Mouse (Mus musculus) stomach, postnatal 0 days (tissue): Measurements from ENCODE around the gene Rmi2. TPM values are rescaled to one million over a fixed set of nuclear protein-coding genes. Genes with fewer than 3 reads are reported as not detected.

Source experiments
- ATAC-seq: fragments of 200-750 bp; cut with Nextera tagmentation; 2 replicates; pipeline ENCODE4 v1.8.0; 2017; ENCODE audit not compliant: low FRiP score, low TSS enrichment
- DNase-seq: peaks from one replicate; pipeline ENCODE4 v3.0.0-alpha.2; 2016; ENCODE audit warnings: low spot score
- H3K27ac ChIP-seq: fragments of 300-500 bp; sonication (generic); replicated peaks from 2 replicates; pipeline ENCODE4 v1.5.1; 2014; ENCODE audit warnings: mild to moderate bottlenecking, control low read depth
- H3K27me3 ChIP-seq: fragments of 300-500 bp; sonication (generic); 2 replicates; pipeline ENCODE4 v1.6.1; 2014; ENCODE audit warnings: low read length; ENCODE audit not compliant: control insufficient read depth, insufficient read depth
- H3K36me3 ChIP-seq: fragments of 300-500 bp; sonication (generic); 2 replicates; pipeline ENCODE4 v1.6.1; 2014; ENCODE audit warnings: low read length, mixed read lengths; ENCODE audit not compliant: control insufficient read depth, insufficient read depth
- H3K4me1 ChIP-seq: fragments of 300-500 bp; sonication (generic); replicated peaks from 2 replicates; pipeline ENCODE4 v1.6.1; 2014; ENCODE audit warnings: antibody characterized with exemption; ENCODE audit not compliant: control insufficient read depth, insufficient read depth
- H3K4me2 ChIP-seq: fragments of 300-500 bp; sonication (generic); replicated peaks from 2 replicates; pipeline ENCODE4 v1.6.1; 2014; ENCODE audit warnings: low read depth, mild to moderate bottlenecking, control low read depth, moderate library complexity
- H3K4me3 ChIP-seq: fragments of 300-500 bp; sonication (generic); 2 replicates; pipeline ENCODE4 v1.5.1; 2014; ENCODE audit warnings: low read depth, low read length, control low read depth
- H3K9ac ChIP-seq: fragments of 300-500 bp; sonication (generic); 2 replicates; pipeline ENCODE4 v1.6.1; 2014; ENCODE audit warnings: mild to moderate bottlenecking, low read length, control low read depth, mixed read lengths
- H3K9me3 ChIP-seq: fragments of 300-500 bp; sonication (generic); 2 replicates; pipeline ENCODE4 v1.6.1; 2016; ENCODE audit warnings: low read length; ENCODE audit not compliant: control insufficient read depth
- CTCF ChIP-seq: IDR thresholded peaks from 2 replicates; pipeline ENCODE4 v1.5.1; 2016; ENCODE audit warnings: antibody characterized with exemption, low read depth, mild to moderate bottlenecking, moderate library complexity
- EP300 ChIP-seq: optimal IDR thresholded peaks from 2 replicates; pipeline ENCODE3; 2016; ENCODE audit warnings: antibody characterized with exemption
- WGBS: fragments of 180-500 bp; shearing (Covaris S2); extraction: QIAGEN DNeasy Blood & Tissue Kit; methylation state at CpG from one replicate; pipeline ENCODE4 v1.1.7; 2014; 5-methylcytosine and 5-hydroxymethylcytosine counted together
- polyA plus RNA-seq: library from polyadenylated mRNA; unstranded; fragments of >200 nt; fragmentation: Nextera tagmentation; extraction: Ambion mirVana; gene quantifications from 2 replicates; pipeline ENCODE4 v1.2.1, GENCODE M21; 2015

The Rmi2 gene
- polyA plus RNA-seq, 1 experiment from 2014 or later: 0.76 TPM

GRCm38 (mm10) chr16:10936700-10937319, 102.0 kb downstream of the Rmi2 start:
- WGBS: 81% methylated on average over 5 of the region's 5 CpGs
- no peak overlapping the region for H3K4me2 ChIP-seq
- H3K9ac ChIP-seq: no peak overlapping the region

GRCm38 (mm10) chr16:10937497-10937896, 102.6 kb downstream of the Rmi2 start:
- Histone ChIP-seq H3K27me3 (no peaks in the 10 kb centered on the region), H3K9ac (no peak overlapping the region), H3K4me2 (no peak overlapping the region), H3K4me3 (no peak overlapping the region), H3K4me1 (no peaks in the 10 kb centered on the region), H3K36me3 (no peaks in the 10 kb centered on the region), H3K27ac (no peak overlapping the region), H3K9me3 (no peaks in the 10 kb centered on the region)
- DNase-seq (no peak), ATAC-seq (no peak)
- WGBS: 71% methylated on average over 11 of the region's 11 CpGs
- no peak for TF ChIP-seq EP300

More at GRCm38 (mm10) chr16:10936700-10937319, 102.0 kb downstream of the Rmi2 start:
- H3K27ac ChIP-seq: no peak overlapping the region
- H3K9me3 ChIP-seq: no peaks in the 10 kb centered on the region
- no peaks in the 10 kb centered on the region for H3K27me3 ChIP-seq
- no peak for ATAC-seq
- no peak overlapping the region for H3K4me3 ChIP-seq
- no peaks in the 10 kb centered on the region for H3K36me3 ChIP-seq
- TF ChIP-seq EP300: no peak
- no peak for TF ChIP-seq CTCF
- DNase-seq: no peak
- H3K4me1 ChIP-seq: no peaks in the 10 kb centered on the region

GRCm38 (mm10) chr16:10939932-10940331, 105.1 kb downstream of the Rmi2 start:
- ATAC-seq (no peak), DNase-seq (no peak)
- H3K36me3 ChIP-seq: no peaks in the 10 kb centered on the region
- no peak overlapping the region for H3K9ac ChIP-seq
- H3K4me2 ChIP-seq: no peak overlapping the region
- no peaks in the 10 kb centered on the region for H3K9me3 ChIP-seq
- TF ChIP-seq EP300 (no peak), CTCF (no peak)
- no peak overlapping the region for H3K4me3 ChIP-seq
- WGBS: 54% methylated on average over 4 of the region's 4 CpGs
- H3K4me1 ChIP-seq: no peaks in the 10 kb centered on the region
- H3K27me3 ChIP-seq: no peaks in the 10 kb centered on the region
- H3K27ac ChIP-seq: no peak overlapping the region

- Histone ChIP-seq H3K4me1 (no peaks in the 10 kb centered on the region), H3K9me3 (no peaks in the 10 kb centered on the region), H3K4me2 (no peak overlapping the region), H3K4me3 (no peak overlapping the region), H3K36me3 (no peaks in the 10 kb centered on the region), H3K9ac (no peak overlapping the region), H3K27ac (no peak overlapping the region), H3K27me3 (no peaks in the 10 kb centered on the region)
- no peak for ATAC-seq
- TF ChIP-seq EP300 (no peak), CTCF (no peak)
- no peak for DNase-seq
- 89% methylated on average over 2 of the region's 2 CpGs for WGBS
Measured at GRCm38 (mm10) chr16:10940661-10941060, 105.8 kb downstream of the Rmi2 start.

Other genes with a start within 250 kb of the Rmi2 start
- 7.3 and 8.4 TPM in 2 replicates for gene Socs1, start 49.5 kb upstream of the Rmi2 start, polyA plus RNA-seq
- gene Tnp2, start 46.4 kb upstream of the Rmi2 start, polyA plus RNA-seq: not detected in 2 replicates
- gene Prm3, start 44.1 kb upstream of the Rmi2 start, polyA plus RNA-seq: not detected in 2 replicates
- not detected in 2 replicates for gene Prm2, start 38.9 kb upstream of the Rmi2 start, polyA plus RNA-seq
- 0.23 TPM in 1 of 2 replicates, not detected in the other for gene Prm1, start 29.2 kb upstream of the Rmi2 start, polyA plus RNA-seq
- gene Gm11172, start 22.1 kb upstream of the Rmi2 start, polyA plus RNA-seq: not detected in 2 replicates
- gene Snn, start 225.9 kb downstream of the Rmi2 start, polyA plus RNA-seq: 11.8 and 12.2 TPM in 2 replicates
- gene Litaf, start 231.1 kb downstream of the Rmi2 start, polyA plus RNA-seq: 68.1 and 69.5 TPM in 2 replicates